Mouse (Mus musculus) hindlimb bud, embryonic 11.5 days (tissue): ENCODE data around the gene Psmf1.

Source experiments
- DNase-seq: peaks from one replicate; pipeline ENCODE4 v3.0.0-alpha.2; 2012; ENCODE audit warnings: low read depth, low spot score; ENCODE audit errors: extremely low spot score

Psmf1 gene

GRCm38 (mm10) chr2:151743845-151744244 lies at the start of gene Psmf1:
Psmf1 (minus strand) TSS chr2:151744186.
- no peak for DNase-seq

DNA sequence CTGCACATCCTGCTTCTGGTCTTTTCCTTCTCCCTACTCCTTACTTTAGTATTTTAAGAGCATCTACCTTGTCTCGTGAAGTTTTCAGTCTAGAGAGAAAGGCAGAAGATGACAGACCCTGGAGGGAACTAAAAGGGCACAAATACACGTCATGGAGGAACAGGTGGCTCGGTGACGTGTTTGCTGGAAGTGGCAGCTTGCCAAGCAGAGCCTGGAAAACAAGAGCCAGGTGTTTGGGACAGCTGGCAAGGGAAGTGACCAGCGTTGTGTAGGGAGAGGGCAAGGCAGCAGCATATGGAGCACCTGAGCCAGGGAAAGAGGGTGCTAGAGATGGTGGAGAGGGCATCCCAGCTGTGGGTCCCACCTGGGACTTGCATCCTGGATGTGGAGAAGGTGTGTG lies 47.2 kb upstream of the Psmf1 start:
- no peak for DNase-seq

GRCm38 (mm10) chr2:151790169-151790568 lies 46.2 kb upstream of the Psmf1 start:
- DNase-seq = peak; percentile 90

- DNase-seq = no peak
Observed at GRCm38 (mm10) chr2:151788221-151788977, 44.4 kb upstream of the Psmf1 start.

DNA sequence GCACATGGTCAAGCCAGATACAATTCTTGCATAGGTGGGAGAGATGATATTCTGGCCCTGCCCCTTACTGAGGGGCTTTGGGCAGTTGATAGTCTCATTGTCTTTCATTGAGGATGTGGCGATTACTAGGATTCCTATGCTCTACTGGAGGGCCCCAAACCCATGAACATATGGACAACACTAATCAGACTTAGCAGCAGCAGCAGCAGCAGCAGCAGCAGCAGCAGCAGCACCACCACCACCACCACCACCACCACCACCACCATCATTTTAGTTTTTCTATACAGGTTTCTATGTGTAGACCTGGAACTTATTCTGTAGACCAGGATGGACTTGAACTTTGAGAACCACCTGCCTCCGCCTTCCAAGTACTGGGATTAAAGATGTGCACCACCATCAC lies 39.5 kb upstream of the Psmf1 start:
- DNase-seq = no peak

DNA sequence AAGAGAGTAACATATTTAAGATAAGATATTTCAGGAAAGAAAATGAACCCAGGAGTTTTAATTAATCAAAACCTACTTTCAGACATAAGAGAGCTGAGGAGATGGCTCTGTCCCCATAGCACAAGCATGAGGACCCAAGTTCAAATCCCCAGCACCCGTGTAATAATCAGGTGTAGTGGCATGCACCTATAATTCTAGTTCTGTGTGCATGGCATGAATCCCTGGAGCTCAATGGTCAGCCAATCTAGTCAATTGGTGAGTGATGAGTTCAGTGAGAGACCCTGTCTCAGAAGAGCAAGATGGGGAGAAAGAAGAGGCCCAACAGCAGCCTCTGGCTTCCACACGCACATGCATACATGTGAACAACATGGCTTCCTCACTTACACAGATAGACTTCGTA lies 33.4 kb upstream of the Psmf1 start:
- no peak for DNase-seq

DNA sequence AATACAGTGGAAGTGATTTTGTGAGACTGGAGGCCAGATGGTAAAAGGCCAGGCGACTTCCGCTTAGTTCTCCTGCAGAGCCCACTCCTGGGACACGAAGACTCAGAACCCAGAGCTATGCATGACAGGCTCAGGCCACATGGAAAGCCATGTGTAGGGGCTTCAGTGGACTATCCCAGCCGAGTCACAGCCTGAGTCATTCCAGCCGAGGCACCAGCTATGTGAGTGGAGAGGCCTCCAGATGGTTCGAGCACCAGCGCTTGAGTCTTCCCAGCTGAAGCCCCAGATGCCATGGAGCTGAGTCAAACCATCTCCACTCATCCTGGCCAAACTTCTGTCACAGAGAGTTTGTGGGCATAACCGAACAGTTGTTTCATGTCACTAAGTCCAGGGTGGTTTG lies 29.5 kb upstream of the Psmf1 start:
- DNase-seq = no peak

DNA sequence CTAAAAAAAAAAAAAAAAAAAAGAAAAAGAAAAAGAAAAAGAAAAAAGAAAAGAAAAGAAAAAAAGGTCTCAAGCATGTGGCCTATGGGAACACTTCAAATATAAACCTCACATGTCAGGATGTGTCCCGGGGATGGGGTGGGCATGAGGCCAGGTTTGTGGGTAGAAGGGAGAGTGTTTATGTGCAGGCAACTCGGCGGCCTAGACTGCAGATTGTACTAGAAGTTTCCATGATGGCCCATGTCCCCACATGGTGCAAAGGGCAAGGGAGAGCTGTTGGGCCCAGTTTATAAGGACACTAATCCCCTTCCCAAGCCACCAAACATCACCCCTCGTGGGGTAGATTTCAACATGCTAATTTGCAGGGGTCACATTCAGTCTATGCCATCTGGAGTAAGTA lies 28.2 kb upstream of the Psmf1 start:
- no peak for DNase-seq

DNA sequence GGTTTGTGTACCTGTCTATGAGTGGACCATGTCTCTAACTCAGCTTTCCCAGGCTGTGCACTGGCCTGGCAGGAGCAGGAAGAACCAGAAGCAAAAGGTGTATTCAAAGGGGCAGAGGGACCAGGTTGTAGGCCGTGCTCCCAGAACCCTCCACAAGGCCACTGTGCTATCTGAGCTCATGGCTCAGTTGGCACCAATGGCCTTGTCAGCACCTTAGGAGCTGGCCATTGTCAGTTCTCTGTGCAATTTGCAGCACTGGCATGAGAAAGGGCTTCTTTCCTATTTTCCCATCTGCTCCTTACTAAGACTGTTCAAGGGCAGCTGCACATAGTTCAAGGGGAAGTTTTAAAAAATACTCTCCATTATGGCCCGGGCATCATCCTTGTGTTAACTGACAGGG lies 20.6 kb upstream of the Psmf1 start:
- DNase-seq = no peak

DNA sequence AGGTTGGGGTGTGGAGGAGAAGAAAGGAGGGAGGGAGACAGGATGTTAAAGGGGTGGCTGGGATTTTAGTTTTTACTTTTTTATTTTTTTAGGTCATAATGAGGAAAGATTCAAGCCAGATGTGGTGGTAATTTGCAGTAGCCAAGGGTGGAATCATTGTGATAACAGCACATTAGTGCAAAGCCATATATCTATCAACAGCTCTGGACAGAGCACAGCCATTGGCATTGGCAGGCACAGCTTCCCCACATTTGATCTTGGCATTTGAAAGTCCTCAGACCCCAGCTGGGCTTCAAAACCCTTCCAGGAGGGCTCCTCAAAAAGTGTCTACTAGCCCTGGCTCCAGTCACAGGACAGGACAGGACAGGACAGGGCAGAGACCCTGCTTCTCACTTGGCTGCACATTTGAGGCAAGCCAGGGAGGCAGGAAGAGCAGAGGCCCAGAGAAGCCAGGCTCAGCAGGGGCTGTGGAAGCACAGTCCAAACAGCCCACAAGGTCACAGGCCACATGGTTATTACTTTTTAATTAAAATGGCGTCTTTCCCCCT lies 14.9 kb upstream of the Psmf1 start:
- DNase-seq = no peak

DNA sequence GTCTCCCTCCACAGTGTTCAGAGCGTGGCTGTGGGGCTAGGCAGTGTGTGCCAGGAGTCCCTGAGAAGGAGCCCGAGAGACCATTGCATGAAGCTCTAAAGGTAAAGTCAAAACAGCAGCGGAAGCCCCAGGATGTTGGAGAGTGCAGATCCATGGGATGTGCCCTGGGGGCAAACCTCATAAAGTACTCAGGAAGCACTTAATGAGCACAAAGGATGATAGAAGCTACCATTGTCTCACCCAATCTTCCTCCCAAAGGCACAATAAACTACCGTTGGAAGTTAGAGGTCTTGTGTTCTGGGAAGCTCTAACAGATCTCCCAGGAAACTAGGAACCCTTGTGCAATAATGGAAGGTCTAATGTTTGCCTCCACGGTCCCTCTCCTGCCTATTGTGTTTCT lies 13.5 kb upstream of the Psmf1 start:
- DNase-seq = no peak

- DNase-seq = no peak
Observed at GRCm38 (mm10) chr2:151756277-151757061, 12.5 kb upstream of the Psmf1 start.

GRCm38 (mm10) chr2:151751330-151751729 lies 7.3 kb upstream of the Psmf1 start:
- DNase-seq = no peak

DNA sequence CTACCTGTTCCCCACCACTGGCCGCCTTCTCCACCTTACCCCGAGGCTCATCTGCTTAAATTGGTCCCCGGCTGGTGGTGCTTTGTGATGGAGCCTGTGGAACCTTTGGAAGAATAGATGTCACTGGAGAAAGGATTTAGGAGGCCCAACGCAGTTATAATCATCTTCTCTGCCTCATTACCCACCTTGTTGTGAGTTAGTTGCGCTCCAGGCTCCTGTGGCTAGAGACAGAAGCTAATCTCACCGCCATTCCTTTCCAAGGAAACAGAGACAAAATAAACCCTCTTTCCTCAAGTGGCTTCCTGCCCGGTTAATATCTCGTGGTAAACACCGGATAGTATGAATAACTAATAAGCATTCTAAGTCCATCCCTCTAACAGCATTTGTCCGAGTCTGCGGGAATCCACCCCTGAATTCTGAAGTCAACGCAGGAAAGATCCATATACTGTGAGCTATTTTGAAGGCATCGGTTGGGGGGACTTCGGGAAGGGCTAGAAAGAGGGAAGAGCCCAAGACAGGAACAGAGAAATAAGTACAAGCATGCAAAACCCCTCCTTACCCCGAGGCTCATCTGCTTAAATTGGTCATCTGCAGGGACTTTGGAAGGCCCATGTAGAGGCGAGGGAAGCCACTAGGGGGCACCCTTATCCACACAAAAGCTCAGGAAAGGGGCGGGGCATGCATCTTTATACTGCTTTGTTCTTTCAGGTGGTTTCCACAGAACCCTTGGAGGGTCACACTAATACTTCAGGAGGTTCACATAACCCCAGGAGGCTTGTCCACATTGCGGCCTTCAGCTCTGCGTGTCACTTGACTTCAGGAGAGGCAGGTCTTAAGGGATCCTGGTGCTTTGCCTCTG lies 4.1 kb upstream of the Psmf1 start:
- no peak for DNase-seq

DNA sequence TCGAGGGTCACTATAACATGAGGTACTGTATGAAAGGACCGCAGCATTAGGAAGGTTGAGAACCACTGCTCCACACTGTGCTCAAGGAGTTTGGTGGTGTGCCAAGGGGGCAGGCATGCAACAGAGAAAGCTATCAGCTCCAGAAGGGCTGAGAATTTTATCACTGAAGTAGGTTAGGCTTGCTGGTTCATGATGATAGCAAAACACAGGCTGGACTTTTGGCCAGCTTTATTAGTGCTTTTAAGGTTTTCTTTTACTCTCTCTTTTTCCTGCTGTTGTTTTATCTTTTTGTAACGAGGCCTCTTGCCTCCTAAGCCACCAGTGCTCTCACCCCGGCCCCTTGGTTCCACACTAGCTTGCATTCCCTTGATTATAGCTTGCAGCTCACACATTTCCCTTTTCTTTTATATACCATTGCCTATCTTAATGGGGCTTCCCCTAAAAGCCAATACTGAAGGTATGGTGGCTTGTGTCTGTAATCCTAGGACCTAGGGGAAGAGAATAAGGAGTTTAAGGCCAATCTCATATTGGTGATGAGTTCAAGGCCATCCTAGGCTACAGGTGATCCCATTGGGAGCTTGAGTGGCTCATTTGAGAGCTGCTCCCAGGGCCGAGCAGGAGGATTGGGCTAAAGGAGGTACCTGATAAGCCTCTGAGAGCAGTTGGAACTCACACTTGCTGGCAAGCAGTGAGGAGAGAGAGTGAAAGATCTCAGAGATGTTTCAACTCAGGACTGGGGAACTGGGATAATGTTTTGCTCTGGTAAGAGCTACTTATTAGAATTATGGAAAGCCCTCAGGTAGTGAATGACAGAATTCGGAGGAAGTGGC lies 921 bp downstream of the Psmf1 start:
- no peak for DNase-seq

- DNase-seq = no peak
Observed at GRCm38 (mm10) chr2:151742084-151742483, 1.9 kb downstream of the Psmf1 start.

DNA sequence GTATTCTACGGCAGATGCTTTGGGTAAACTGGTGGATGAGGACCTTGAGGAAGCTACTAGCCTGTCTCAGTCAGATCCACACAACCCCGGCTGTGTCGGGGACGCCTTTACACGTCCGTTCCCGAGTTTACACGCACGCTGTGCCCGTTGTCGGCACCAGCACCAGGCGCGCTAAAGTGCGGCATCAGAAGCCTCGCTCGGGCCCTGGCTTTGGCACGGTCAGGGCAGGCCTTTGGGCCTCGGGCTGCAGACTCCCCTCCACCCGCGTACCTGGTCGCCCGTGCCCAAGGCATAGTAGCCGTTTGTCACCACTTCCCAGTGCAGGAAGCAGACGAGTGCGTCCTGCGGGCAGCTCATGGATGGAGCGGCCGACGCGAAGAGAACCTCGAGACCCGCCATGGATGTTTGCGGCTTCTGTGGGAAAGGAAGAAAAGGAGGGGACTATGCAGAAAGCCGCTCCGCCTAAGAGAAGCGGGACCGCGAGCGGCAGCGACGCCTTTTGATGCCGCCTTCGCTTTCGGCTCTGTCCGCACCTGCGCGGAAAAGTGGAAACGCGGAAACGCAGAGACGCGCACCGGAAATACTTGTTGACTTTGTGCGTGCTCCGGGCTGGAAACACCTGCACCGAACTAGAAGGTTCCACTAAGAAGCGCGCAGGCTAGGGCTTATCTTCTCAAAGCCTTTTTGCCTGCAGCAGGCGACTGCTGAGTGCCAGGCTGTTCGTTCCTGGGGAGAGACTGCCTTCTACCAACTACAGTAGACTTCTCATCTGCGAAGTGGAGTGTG lies 3.1 kb downstream of the Psmf1 start:
- DNase-seq = no peak

GRCm38 (mm10) chr2:151739505-151739904 lies 4.5 kb downstream of the Psmf1 start:
- DNase-seq = no peak

- no peak for DNase-seq
Observed at GRCm38 (mm10) chr2:151739081-151739480, 4.9 kb downstream of the Psmf1 start.

GRCm38 (mm10) chr2:151738460-151738859 lies 5.5 kb downstream of the Psmf1 start:
- no peak for DNase-seq
